Mouse (Mus musculus) splenic B cell, adult 2 months (primary cell): ENCODE results near the gene Slc38a2.

Experiments used
- DNase-seq: peaks from one replicate; pipeline ENCODE4 v3.0.0-alpha.2; 2011; ENCODE audit warnings: low read depth, low spot score
- H3K27me3 ChIP-seq: 2 replicates; pipeline ENCODE4 v1.6.1; 2012; ENCODE audit warnings: mild to moderate bottlenecking, low read length, moderate library complexity, mixed read lengths; ENCODE audit not compliant: control insufficient read depth, poor library complexity, insufficient read depth, severe bottlenecking
- H3K36me3 ChIP-seq: 2 replicates; pipeline ENCODE4 v1.6.1; 2012; ENCODE audit warnings: mild to moderate bottlenecking, low read length, moderate library complexity, mixed read lengths; ENCODE audit not compliant: control insufficient read depth, poor library complexity, insufficient read depth, severe bottlenecking

Gene Slc38a2

DNA sequence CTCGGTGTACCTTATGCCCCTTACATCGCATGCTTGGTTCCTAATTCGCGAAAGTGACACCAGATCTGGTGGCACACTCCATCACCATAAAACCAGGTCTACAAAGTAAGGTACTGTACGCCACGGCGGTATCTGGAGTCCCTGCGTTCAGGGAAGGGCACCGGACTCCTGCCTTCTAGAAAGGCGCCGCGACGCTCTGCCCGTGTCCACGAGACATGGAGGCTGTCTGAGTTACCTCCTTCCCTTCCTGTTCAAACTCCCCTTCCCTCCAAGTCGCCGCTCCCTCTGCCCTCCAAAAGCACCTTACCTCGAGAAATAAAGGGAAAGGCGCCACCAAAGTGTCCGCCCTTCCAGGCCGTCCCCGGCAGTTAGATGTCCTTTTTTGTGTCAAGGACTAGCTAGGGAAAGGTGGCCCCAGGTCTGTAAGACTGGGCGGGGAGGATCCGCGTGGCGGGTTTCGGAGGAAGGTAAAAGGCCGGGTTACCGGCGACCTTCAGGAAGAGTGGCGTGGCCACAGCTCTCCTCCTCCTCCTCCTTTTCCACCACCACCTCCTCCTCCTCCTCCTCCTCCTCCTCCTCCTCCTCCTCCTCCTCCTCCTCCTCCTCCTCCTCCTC, 57.6 kb downstream of the Slc38a2 start:
- peak; percentile 61 for DNase-seq
- Histone ChIP-seq H3K27me3 (no peaks in the 10 kb centered on the region), H3K36me3 (peaks cover 5% of the 10 kb centered on the region; the same call in 1 of the 2 replicates)

DNA sequence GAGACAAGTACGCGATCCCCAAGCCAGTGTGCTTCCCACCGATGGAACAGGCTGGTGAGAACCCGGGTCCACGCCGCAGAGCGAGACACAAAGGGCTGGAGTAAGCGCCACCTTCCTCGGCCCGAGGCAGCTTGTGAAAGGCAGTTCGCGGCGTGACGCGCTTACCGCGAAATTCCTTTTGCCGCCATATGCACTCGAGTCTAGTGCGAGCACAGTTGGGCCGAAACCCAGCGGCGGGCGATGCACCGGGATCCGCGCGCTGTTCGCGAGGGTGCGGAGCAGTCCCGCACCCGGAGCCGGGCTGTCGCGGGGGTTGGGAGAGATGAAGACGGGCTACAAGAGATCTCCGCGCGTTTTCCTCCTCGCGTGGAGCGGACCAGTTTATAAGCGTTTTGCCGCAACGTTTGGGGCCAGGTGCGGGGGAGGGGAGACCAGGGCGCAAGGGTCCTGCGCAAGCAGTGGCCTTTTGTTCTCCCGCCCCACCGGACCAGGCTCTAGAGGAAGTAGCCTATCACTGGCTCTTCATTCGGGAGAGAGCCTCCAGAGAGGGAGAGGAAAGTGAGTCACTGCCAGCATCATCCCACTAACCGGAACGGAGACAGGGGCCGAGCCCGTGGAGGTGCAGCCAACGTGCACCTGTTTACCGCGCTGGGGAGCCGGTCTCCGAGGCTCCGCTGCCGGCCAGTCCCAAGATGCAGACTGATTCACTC, 58.3 kb downstream of the Slc38a2 start:
- H3K36me3 ChIP-seq = peaks cover 5% of the 10 kb centered on the region
- DNase-seq = peak; percentile 72

DNA sequence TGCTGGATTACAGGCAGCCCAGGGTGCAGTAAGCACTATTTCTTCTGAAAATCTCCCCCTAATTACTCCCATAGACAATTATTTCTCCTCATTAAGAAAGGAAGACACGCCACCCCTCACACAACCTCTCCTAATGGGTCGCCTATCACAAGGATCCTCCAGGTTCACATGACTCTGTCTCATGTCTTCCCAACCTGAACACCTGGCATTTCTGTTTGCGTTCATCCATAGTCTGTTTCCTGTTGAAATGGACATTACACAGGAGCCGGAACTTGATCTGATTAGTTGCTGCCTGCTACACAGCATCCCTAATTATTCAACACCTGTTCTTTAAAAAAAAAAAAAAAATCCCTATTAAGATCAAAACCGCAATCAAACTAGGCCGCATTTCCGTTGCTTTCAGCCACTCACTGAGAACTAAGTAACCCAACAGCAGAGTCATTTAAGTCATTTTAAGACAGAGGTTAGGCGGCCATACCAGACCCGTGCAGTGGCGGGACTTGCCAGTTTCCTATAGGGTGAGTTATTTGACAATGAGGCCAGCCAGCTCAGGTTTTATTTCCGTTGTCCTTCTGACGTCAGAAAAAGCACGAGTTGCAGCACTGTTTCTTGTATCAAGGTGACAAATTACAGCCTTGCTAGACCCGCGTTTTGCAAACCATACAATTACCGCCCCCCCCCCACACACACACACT, 59.1 kb downstream of the Slc38a2 start:
- Histone ChIP-seq H3K27me3 (no peaks in the 10 kb centered on the region), H3K36me3 (peaks cover 5% of the 10 kb centered on the region)
- DNase-seq = peak; percentile 93

More for the DNA sequence above, 58.3 kb downstream of the Slc38a2 start:
- no peaks in the 10 kb centered on the region for H3K27me3 ChIP-seq

DNA sequence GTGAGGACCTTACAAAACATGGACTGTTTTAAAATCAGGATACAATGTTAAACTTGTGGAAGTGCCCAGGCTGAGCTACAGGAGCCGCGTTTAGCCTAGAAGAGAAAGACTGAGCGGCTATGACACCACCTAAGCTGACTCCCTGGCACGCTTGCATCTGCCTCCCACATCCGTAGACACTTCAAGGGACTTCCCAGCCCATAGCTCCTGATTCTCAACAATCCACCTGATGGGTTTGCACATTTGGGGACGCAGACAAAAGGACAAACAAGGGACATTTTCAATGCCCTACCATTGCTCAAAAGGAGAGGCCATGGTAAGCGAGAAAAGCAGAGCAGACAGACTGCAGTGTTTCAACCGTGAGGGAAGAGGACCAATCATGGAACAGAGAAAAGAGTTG, 59.9 kb downstream of the Slc38a2 start:
- peaks cover 5% of the 10 kb centered on the region for H3K36me3 ChIP-seq
- no peak for DNase-seq
- no peaks in the 10 kb centered on the region for H3K27me3 ChIP-seq

DNA sequence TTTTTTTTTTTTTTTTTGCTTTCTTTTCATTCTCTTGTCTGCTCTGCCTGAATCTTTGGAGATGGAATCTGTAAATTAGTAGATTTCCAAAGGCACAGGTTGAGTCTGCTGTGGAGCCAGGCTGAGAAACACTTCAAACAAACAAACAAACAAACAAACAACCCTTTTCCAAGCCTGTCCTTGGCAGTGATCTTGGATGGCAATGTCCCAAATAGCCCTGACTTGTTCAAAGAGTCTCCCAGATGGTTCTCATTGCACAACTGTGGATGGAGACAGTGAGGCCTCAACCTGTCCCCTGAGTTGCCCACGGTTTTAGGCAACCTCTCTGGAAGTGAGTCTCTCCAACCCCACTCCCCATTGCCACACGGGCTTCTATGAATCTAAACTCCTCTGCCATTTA, 60.9 kb downstream of the Slc38a2 start:
- DNase-seq = no peak
- Histone ChIP-seq H3K36me3 (peaks cover 6% of the 10 kb centered on the region), H3K27me3 (no peaks in the 10 kb centered on the region)

DNA sequence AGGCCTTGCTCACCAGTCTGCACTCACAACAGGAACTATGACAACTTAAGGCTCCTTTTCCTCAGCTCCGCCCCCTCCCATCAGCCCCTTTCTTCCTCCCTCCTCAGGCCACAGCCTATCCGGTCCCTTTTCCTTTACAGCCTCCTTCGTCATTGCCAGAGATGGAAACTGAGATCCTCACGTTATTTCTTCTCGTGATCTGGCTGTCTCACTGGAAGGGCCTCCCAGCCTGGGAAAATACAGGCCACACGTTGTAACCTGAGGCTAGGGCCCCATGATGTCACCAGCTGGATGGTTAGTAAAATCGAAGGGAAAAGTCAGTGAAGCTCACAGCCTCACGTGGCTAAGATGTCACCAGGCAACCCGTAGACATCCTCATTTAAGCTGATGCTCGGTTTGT, 61.4 kb downstream of the Slc38a2 start:
- no peaks in the 10 kb centered on the region for H3K27me3 ChIP-seq
- peak; percentile 89 for DNase-seq
- H3K36me3 ChIP-seq = peaks cover 7% of the 10 kb centered on the region
